Mouse (Mus musculus) heart, adult 18-20 months (tissue): ENCODE measurements at regions not wholly inside any gene's neighbourhood (a gene's known extent, or its start where the extent isn't known, plus 50 kb on each side); places are given as distances from the start of the nearest gene placed in this dataset.

ENCODE experiments used
- DNase-seq, 2 experiments: peaks; one replicate each; pipeline ENCODE4 v3.0.0; 2021 to 2022; ENCODE audit warnings: mixed read lengths in 1 of 2

- no peak for DNase-seq
These were observed 494.1 kb downstream of the Lmo4 start for GRCm38 (mm10) chr3:143710805-143711469.

GRCm38 (mm10) chr3:143706679-143707078 lies 498.3 kb downstream of the Lmo4 start:
- no peak for DNase-seq

GRCm38 (mm10) chr3:143694817-143695216 lies 510.2 kb downstream of the Lmo4 start:
- no peak for DNase-seq

GRCm38 (mm10) chr3:143685742-143686141 lies 519.3 kb downstream of the Lmo4 start:
- DNase-seq: no peak

GRCm38 (mm10) chr3:143678186-143678585 lies 526.8 kb downstream of the Lmo4 start:
- DNase-seq: no peak

GRCm38 (mm10) chr3:143674855-143675254 lies 530.2 kb downstream of the Lmo4 start:
- DNase-seq: no peak

- no peak for DNase-seq
These were observed 530.6 kb downstream of the Lmo4 start for GRCm38 (mm10) chr3:143674446-143674845.

GRCm38 (mm10) chr3:143662041-143662685 lies 542.9 kb downstream of the Lmo4 start:
- no peak for DNase-seq

- DNase-seq: no peak
These were observed 545.5 kb downstream of the Lmo4 start for GRCm38 (mm10) chr3:143659421-143659978.

- DNase-seq: no peak
These were observed 557.8 kb downstream of the Lmo4 start for GRCm38 (mm10) chr3:143647237-143647636.

- peak in 1 of 2 experiments; percentile 13 for DNase-seq
These were observed 558.2 kb downstream of the Lmo4 start for GRCm38 (mm10) chr3:143646836-143647235.

GRCm38 (mm10) chr3:143633036-143633435 lies 572.0 kb downstream of the Lmo4 start:
- no peak for DNase-seq

GRCm38 (mm10) chr3:143631183-143631582 lies 573.8 kb downstream of the Lmo4 start:
- peak; percentile 34 to 66 for DNase-seq

GRCm38 (mm10) chr3:143624906-143625305 lies 580.1 kb downstream of the Lmo4 start:
- DNase-seq: no peak

- DNase-seq: no peak
These were observed 582.7 kb downstream of the Lmo4 start for GRCm38 (mm10) chr3:143622275-143622674.

- DNase-seq: no peak
These were observed 585.9 kb downstream of the Lmo4 start for GRCm38 (mm10) chr3:143619125-143619524.

- DNase-seq: no peak
These were observed 590.1 kb downstream of the Lmo4 start for GRCm38 (mm10) chr3:143614895-143615294.

- DNase-seq: no peak
These were observed 591.0 kb downstream of the Lmo4 start for GRCm38 (mm10) chr3:143614004-143614403.

- DNase-seq: no peak
These were observed 595.3 kb downstream of the Lmo4 start for GRCm38 (mm10) chr3:143609673-143610072.

- peak; percentile 49 to 69 for DNase-seq
These were observed 605.9 kb downstream of the Lmo4 start for GRCm38 (mm10) chr3:143599120-143599519.

GRCm38 (mm10) chr3:143596949-143597593 lies 607.9 kb downstream of the Lmo4 start:
- DNase-seq: no peak

- DNase-seq: no peak
These were observed 608.9 kb downstream of the Lmo4 start for GRCm38 (mm10) chr3:143596011-143596683.

GRCm38 (mm10) chr3:143595081-143595480 lies 609.9 kb downstream of the Lmo4 start:
- no peak for DNase-seq
